Mouse (Mus musculus) cerebellum, adult 2 months (tissue): ENCODE measurements at regions not wholly inside any gene's neighbourhood (a gene's known extent, or its start where the extent isn't known, plus 50 kb on each side); places are given as distances from the start of the nearest gene placed in this dataset.

Experiments used
- DNase-seq, 2 experiments: peaks; one replicate each; pipeline ENCODE4 v3.0.0; 2021
- H3K27ac ChIP-seq: fragments of 200-500 bp; 2 replicates; pipeline ENCODE4 v1.5.1; 2012; ENCODE audit warnings: low read length, control low read depth, inconsistent platforms; ENCODE audit not compliant: insufficient read depth
- H3K27me3 ChIP-seq: fragments of 200-500 bp; 2 replicates; pipeline ENCODE4 v1.6.1; 2012; ENCODE audit warnings: inconsistent platforms, mild to moderate bottlenecking, low read length, moderate library complexity; ENCODE audit not compliant: control insufficient read depth, insufficient read depth
- H3K4me1 ChIP-seq: fragments of 200-500 bp; 2 replicates; pipeline ENCODE4 v1.6.1; 2011; ENCODE audit warnings: low read length; ENCODE audit not compliant: control insufficient read depth, insufficient read depth
- H3K4me3 ChIP-seq: fragments of 200-500 bp; replicated peaks from 2 replicates; pipeline ENCODE3; 2011; ENCODE audit warnings: mild to moderate bottlenecking, low read depth, low read length, control low read depth; ENCODE audit not compliant: insufficient read depth
- CTCF ChIP-seq: fragments of 200-500 bp; IDR thresholded peaks from 2 replicates; pipeline ENCODE4 v1.5.1; 2011; ENCODE audit warnings: low read depth, mild to moderate bottlenecking, control low read depth, low read length, moderate library complexity, borderline replicate concordance; ENCODE audit not compliant: insufficient read depth
- POLR2A ChIP-seq: fragments of 200-500 bp; IDR thresholded peaks from 2 replicates; pipeline ENCODE4 v1.6.1; 2011; ENCODE audit warnings: low read length, control low read depth, borderline replicate concordance; ENCODE audit not compliant: insufficient read depth
- WGBS: fragments of 180-500 bp; shearing (Covaris S2); methylation state at CpG from one replicate; pipeline ENCODE4 v1.1.7; 2018; 5-methylcytosine and 5-hydroxymethylcytosine counted together

DNA sequence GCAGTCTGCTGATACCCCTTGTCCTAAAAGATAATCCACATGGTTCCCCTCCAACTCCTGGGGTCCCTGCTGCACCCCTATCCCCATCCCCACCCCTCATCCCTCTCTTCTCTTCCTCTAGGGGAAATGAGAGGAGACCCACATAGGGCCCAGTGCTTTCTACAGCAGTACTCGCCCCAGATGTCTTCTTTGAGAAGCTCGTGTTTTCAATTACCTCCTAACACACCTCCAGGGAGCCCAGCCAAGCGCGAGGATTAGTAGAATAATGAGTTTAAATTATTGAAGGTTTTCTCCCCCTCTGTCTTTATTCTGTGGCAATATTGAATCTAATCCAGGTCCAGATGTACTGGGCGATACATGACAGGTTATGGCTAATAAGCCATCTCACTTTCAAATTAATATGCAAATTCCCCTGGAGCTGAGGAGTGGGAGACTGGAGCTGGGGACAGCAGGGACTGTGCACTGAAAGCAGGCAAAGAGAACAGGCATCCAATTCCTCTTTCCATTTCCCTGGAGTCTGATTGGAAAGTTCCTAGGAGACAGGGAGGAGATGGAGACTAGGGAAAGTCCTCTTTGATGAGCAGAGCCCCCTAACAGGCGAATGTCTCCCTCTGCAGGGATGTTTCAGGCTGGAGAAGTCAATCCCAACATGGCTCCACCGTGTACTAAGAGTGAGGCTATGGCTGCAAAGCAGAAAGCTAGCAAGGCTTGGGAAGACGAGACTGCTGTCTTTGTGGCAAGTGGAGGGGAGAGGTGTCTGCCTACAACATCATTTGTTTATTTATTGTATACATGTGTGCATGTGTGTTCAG is 177.2 kb upstream of the Mocs1 start:
- no peak for TF ChIP-seq CTCF
- no peak for TF ChIP-seq POLR2A
- WGBS: 84% methylated on average over 8 of the region's 8 CpGs
- H3K27ac ChIP-seq: no peak overlapping the region

DNA sequence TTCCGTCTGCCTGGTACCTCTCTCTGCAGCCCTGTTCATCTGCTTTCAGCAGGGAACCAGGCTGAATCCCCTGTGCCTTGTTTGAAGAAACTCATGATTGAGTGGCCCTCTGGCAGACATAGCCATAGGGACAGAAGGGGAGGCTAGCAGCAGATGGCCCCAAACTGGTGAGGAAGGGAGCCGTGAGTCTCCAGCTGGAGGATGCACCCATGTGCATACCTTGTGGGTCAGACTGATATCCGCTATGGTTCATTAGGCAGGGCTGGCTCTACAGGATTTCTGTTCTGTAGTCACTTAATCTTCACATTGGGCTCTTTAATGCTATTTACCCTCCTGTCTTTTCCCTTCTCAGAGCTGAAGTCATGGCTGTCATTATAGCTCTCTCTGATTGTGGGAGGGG is 175.9 kb upstream of the Mocs1 start:
- DNase-seq: peak in 1 of 2 experiments; percentile 17
- no peaks in the 10 kb centered on the region for H3K4me1 ChIP-seq
- 31% methylated on average over 3 of the region's 3 CpGs for whole genome bisulfite sequencing
- no peak overlapping the region for H3K4me3 ChIP-seq
- no peaks in the 10 kb centered on the region; the same call in 1 of the 2 replicates for H3K27me3 ChIP-seq
- H3K27ac ChIP-seq: no peak overlapping the region
- no peak for TF ChIP-seq POLR2A
- no peak for TF ChIP-seq CTCF

More for the DNA sequence above, 177.2 kb upstream of the Mocs1 start:
- Histone ChIP-seq H3K4me3 (no peak overlapping the region), H3K27me3 (no peaks in the 10 kb centered on the region; the same call in 1 of the 2 replicates), H3K4me1 (no peaks in the 10 kb centered on the region)
- DNase-seq: no peak

GRCm38 (mm10) chr17:49258496-49258895 is 169.7 kb upstream of the Mocs1 start:
- DNase-seq: no peak
- H3K27ac ChIP-seq: no peak overlapping the region
- no peaks in the 10 kb centered on the region; the same call in 1 of the 2 replicates for H3K27me3 ChIP-seq
- no peaks in the 10 kb centered on the region for H3K4me1 ChIP-seq
- TF ChIP-seq CTCF (peak; percentile 23; the same call in 1 of the 2 replicates), POLR2A (no peak)
- H3K4me3 ChIP-seq: no peak overlapping the region

DNA sequence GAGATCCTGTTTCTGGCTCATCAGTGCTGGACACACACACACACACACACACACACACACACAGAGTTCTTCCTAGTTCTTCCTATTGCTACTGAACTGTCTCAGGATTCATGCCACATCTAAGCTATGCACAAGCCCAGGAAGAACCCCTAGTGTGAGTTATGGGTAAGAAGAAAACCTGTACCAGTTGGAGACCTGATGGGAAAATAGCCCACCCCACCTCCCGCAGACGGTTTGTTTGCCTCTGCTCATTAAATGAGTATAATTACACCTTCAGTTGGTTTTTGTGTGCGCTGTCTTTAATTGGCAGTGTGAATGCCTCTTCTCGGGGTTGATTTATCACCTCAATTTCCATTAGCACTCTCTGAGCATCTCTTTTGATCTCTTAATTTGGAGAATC is 165.8 kb upstream of the Mocs1 start:
- 71% methylated on average over 4 of the region's 4 CpGs for WGBS
- Histone ChIP-seq H3K4me3 (no peak overlapping the region), H3K27me3 (no peaks in the 10 kb centered on the region), H3K4me1 (no peaks in the 10 kb centered on the region), H3K27ac (no peak overlapping the region)
- DNase-seq: no peak
- TF ChIP-seq CTCF (no peak), POLR2A (no peak)

- WGBS: 89% methylated on average over 4 of the region's 4 CpGs
- DNase-seq: no peak
- Histone ChIP-seq H3K27me3 (no peaks in the 10 kb centered on the region), H3K4me3 (no peak overlapping the region), H3K4me1 (no peaks in the 10 kb centered on the region), H3K27ac (no peak overlapping the region)
- peak; percentile 9; the same call in 1 of the 2 replicates for TF ChIP-seq CTCF
- no peak for TF ChIP-seq POLR2A
Observed at GRCm38 (mm10) chr17:49266343-49266742, 161.8 kb upstream of the Mocs1 start.

GRCm38 (mm10) chr17:49269943-49270342 is 158.2 kb upstream of the Mocs1 start:
- no peaks in the 10 kb centered on the region for H3K4me1 ChIP-seq
- 30% methylated on average over 7 of the region's 7 CpGs for WGBS
- H3K4me3 ChIP-seq: no peak overlapping the region
- no peaks in the 10 kb centered on the region for H3K27me3 ChIP-seq
- DNase-seq: no peak
- no peak overlapping the region for H3K27ac ChIP-seq
- TF ChIP-seq CTCF (no peak), POLR2A (no peak)

- DNase-seq: no peak
- Histone ChIP-seq H3K4me1 (no peaks in the 10 kb centered on the region), H3K27ac (no peak overlapping the region), H3K27me3 (no peaks in the 10 kb centered on the region), H3K4me3 (no peak overlapping the region)
- no peak for TF ChIP-seq POLR2A
- no peak for TF ChIP-seq CTCF
- 49% methylated on average over 11 of the region's 11 CpGs for WGBS
Observed at GRCm38 (mm10) chr17:49272661-49273448, 155.3 kb upstream of the Mocs1 start.

- WGBS: 97% methylated on average over 3 of the region's 3 CpGs
- no peak for TF ChIP-seq POLR2A
- TF ChIP-seq CTCF: no peak
- Histone ChIP-seq H3K4me1 (no peaks in the 10 kb centered on the region), H3K27ac (no peak overlapping the region), H3K27me3 (no peaks in the 10 kb centered on the region), H3K4me3 (no peak overlapping the region)
- no peak for DNase-seq
Observed at GRCm38 (mm10) chr17:49274936-49275335, 153.2 kb upstream of the Mocs1 start.
